Mouse (Mus musculus) ES-Bruce4 (cell line): ENCODE measurements around the gene Kcnma1.

Experiments
- CTCF ChIP-seq: IDR thresholded peaks from one replicate; pipeline ENCODE4 v1.8.1; 2011; ENCODE audit warnings: low read depth, low read length
- EP300 ChIP-seq: IDR thresholded peaks from 2 replicates; pipeline ENCODE4 v1.6.1; 2011; ENCODE audit warnings: low read depth, low read length; ENCODE audit not compliant: insufficient read depth
- POLR2A ChIP-seq: IDR thresholded peaks from one replicate; pipeline ENCODE4 v1.8.1; 2011; ENCODE audit warnings: low read length; ENCODE audit not compliant: insufficient read depth

- TF ChIP-seq POLR2A = no peak
- no peak for TF ChIP-seq CTCF
- no peak for TF ChIP-seq EP300
Measured at GRCm38 (mm10) chr14:23565931-23566330, 448.4 kb downstream of the Kcnma1 start.
